Mouse (Mus musculus) cerebellum, adult 8-10 months (tissue): ENCODE data around the gene Gm20388.

ENCODE experiments used
- DNase-seq: peaks from one replicate; pipeline ENCODE4 v3.0.0; 2022

The Gm20388 gene

GRCm38 (mm10) chr8:120276051-120276890 is 365.6 kb downstream of the Gm20388 start:
- no peak for DNase-seq

- no peak for DNase-seq
Measured at GRCm38 (mm10) chr8:120276891-120277426, 366.3 kb downstream of the Gm20388 start.

- DNase-seq, result no peak
Measured at GRCm38 (mm10) chr8:120278009-120278408, 367.4 kb downstream of the Gm20388 start.

- no peak for DNase-seq
Measured at GRCm38 (mm10) chr8:120279418-120279817, 368.8 kb downstream of the Gm20388 start.

GRCm38 (mm10) chr8:120281487-120281886 is 370.8 kb downstream of the Gm20388 start:
- peak; percentile 79 for DNase-seq

- no peak for DNase-seq
Measured at GRCm38 (mm10) chr8:120282465-120282864, 371.8 kb downstream of the Gm20388 start.

GRCm38 (mm10) chr8:120284265-120284664 is 373.6 kb downstream of the Gm20388 start:
- no peak for DNase-seq

- no peak for DNase-seq
Measured at GRCm38 (mm10) chr8:120285033-120285432, 374.4 kb downstream of the Gm20388 start.

GRCm38 (mm10) chr8:120285878-120286277 is 375.2 kb downstream of the Gm20388 start:
- no peak for DNase-seq

GRCm38 (mm10) chr8:120288122-120288908 is 377.7 kb downstream of the Gm20388 start:
- DNase-seq, result peak; percentile 58

GRCm38 (mm10) chr8:120289191-120289590 is 378.6 kb downstream of the Gm20388 start:
- DNase-seq, result no peak

GRCm38 (mm10) chr8:120289698-120290181 is 379.1 kb downstream of the Gm20388 start:
- peak; percentile 78 for DNase-seq

- DNase-seq, result no peak
Measured at GRCm38 (mm10) chr8:120290614-120291013, 380.0 kb downstream of the Gm20388 start.

- no peak for DNase-seq
Measured at GRCm38 (mm10) chr8:120291650-120292049, 381.0 kb downstream of the Gm20388 start.

- no peak for DNase-seq
Measured at GRCm38 (mm10) chr8:120292316-120293107, 381.9 kb downstream of the Gm20388 start.

- no peak for DNase-seq
Measured at GRCm38 (mm10) chr8:120293421-120294357, 383.0 kb downstream of the Gm20388 start.

GRCm38 (mm10) chr8:120294982-120295870 is 384.6 kb downstream of the Gm20388 start:
- no peak for DNase-seq

- no peak for DNase-seq
Measured at GRCm38 (mm10) chr8:120297000-120297399, 386.4 kb downstream of the Gm20388 start.

- no peak for DNase-seq
Measured at GRCm38 (mm10) chr8:120298601-120299532, 388.2 kb downstream of the Gm20388 start.
